Mouse (Mus musculus): ENCODE data around the gene Fance. TPM values are rescaled to one million over a fixed set of nuclear protein-coding genes. Genes with fewer than 3 reads are reported as not detected.

Fance gene
- polyA plus RNA-seq, 1 experiment from 2014 or later = 18.5 TPM

DNA sequence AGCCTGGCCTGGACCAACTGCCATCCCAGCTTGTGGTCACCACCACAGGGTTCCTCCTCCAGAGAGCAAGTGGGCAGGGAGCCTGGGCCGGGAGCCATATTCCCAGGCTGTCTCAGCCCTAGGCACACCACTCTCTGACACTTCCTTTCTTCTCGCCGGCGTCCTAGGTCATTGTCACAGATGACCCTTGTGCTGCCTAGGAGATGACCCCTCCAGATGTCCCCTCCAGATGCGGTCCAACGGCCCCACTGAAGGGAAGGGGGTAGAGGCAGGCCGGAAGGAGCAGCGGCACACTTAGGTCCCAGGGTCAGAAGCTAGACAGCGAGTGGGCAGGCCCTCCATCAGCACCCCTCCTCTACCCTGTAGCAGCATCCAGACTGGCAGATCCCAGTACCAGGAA lies 13.0 kb upstream of the Fance start:
- 24% methylated on average over 9 of the region's 9 CpGs for WGBS
- ATAC-seq (ENCODE audit: low FRiP score) (no peak), DNase-seq (ENCODE audit: low spot score, missing footprints) (no peak)
- Histone ChIP-seq H3K9ac (ENCODE audit: low read length) (peak overlapping the region; percentile 9; the same call in 1 of the 2 replicates), H3K9me3 (ENCODE audit: control insufficient read depth, low read length) (no peaks in the 10 kb centered on the region), H3K4me3 (ENCODE audit: low read depth, low read length) (no peak overlapping the region), H3K27ac (ENCODE audit: low read depth, low read length) (no peak overlapping the region; the same call in 1 of the 2 replicates), H3K27me3 (ENCODE audit: control insufficient read depth, insufficient read depth, low read length) (no peaks in the 10 kb centered on the region), H3K4me2 (no peak overlapping the region), H3K36me3 (ENCODE audit: control insufficient read depth, insufficient read depth, low read length) (no peaks in the 10 kb centered on the region), H3K4me1 (ENCODE audit: control insufficient read depth, insufficient read depth, low read length) (peaks cover 10% of the 10 kb centered on the region)

- no peak overlapping the region for H3K4me2 ChIP-seq
- no peak overlapping the region for H3K4me3 ChIP-seq (ENCODE audit: low read depth, low read length)
- no peaks in the 10 kb centered on the region for H3K27me3 ChIP-seq (ENCODE audit: control insufficient read depth, insufficient read depth, low read length)
- 63% methylated on average over 3 of the region's 3 CpGs for WGBS
- H3K4me1 ChIP-seq (ENCODE audit: control insufficient read depth, insufficient read depth, low read length) = peaks cover 10% of the 10 kb centered on the region
- no peak for DNase-seq (ENCODE audit: low spot score, missing footprints)
- no peak overlapping the region for H3K27ac ChIP-seq (ENCODE audit: low read depth, low read length)
- no peaks in the 10 kb centered on the region for H3K9me3 ChIP-seq (ENCODE audit: control insufficient read depth, low read length)
- no peak for ATAC-seq (ENCODE audit: low FRiP score)
- H3K9ac ChIP-seq (ENCODE audit: low read length) = peak overlapping the region; percentile 1; the same call in 1 of the 2 replicates
- no peaks in the 10 kb centered on the region for H3K36me3 ChIP-seq (ENCODE audit: control insufficient read depth, insufficient read depth, low read length)
Observed at GRCm38 (mm10) chr17:28300850-28301249, 12.5 kb upstream of the Fance start.

- Histone ChIP-seq H3K9ac (ENCODE audit: low read length) (no peak overlapping the region), H3K4me1 (ENCODE audit: control insufficient read depth, insufficient read depth, low read length) (peaks cover 8% of the 10 kb centered on the region), H3K27me3 (ENCODE audit: control insufficient read depth, insufficient read depth, low read length) (no peaks in the 10 kb centered on the region), H3K27ac (ENCODE audit: low read depth, low read length) (no peak overlapping the region), H3K36me3 (ENCODE audit: control insufficient read depth, insufficient read depth, low read length) (no peaks in the 10 kb centered on the region), H3K9me3 (ENCODE audit: control insufficient read depth, low read length) (no peaks in the 10 kb centered on the region), H3K4me3 (ENCODE audit: low read depth, low read length) (no peak overlapping the region), H3K4me2 (no peak overlapping the region)
- ATAC-seq (ENCODE audit: low FRiP score) (no peak), DNase-seq (ENCODE audit: low spot score, missing footprints) (no peak)
- WGBS = 54% methylated on average over 10 of the region's 10 CpGs
Observed at GRCm38 (mm10) chr17:28305172-28305571, 8.1 kb upstream of the Fance start.

DNA sequence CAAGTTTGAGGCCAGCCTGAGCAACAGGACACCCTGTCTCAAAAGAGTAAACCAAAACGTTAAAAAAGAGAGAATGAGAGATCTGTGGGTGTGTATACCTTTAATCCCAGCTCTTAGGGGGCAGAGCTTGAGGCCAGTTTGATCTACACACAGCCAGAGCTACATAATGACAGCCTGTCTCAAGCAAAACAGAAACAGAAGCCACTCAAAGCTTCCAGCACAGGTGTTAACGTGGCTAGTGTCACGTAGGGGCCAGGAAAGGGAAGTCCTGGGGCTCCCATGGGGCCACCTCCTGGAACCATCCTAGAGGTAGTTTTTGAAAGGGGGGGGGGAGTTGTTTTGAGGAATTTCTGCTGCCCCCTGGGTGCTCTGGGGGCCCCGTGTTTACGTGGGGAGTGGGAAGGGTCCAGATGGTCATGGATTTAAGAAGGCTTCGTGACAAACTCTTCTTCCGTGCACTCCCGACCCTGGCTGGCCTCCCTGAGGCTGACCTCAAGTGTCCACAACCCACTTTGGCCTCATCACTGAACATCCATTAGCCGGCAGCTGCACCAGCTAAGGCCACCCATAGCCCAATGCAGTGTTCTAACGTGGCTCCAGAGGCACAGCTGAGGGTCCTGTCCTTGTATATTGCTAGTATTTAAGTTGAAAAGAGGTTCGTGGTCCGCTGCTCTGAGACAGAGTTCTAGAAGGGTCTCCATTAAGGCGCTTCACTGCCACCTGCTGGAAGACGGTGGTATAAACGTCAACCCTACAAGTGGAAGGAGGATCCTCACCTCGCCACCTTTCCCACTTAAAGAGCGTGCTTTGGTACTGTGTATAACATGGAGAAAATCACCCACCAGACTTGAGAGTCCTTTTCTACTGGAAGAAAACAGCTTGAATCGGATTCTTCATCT lies 4.8 kb upstream of the Fance start:
- Histone ChIP-seq H3K9ac (ENCODE audit: low read length) (peak overlapping the region; percentile 16; the same call in 1 of the 2 replicates), H3K4me3 (ENCODE audit: low read depth, low read length) (no peak overlapping the region), H3K9me3 (ENCODE audit: control insufficient read depth, low read length) (no peaks in the 10 kb centered on the region), H3K27me3 (ENCODE audit: control insufficient read depth, insufficient read depth, low read length) (no peaks in the 10 kb centered on the region), H3K4me1 (ENCODE audit: control insufficient read depth, insufficient read depth, low read length) (peaks cover 4% of the 10 kb centered on the region; the same call in 1 of the 2 replicates), H3K36me3 (ENCODE audit: control insufficient read depth, insufficient read depth, low read length) (no peaks in the 10 kb centered on the region), H3K27ac (ENCODE audit: low read depth, low read length) (no peak overlapping the region), H3K4me2 (no peak overlapping the region)
- 16% methylated on average over 18 of the region's 18 CpGs for WGBS
- DNase-seq (ENCODE audit: low spot score, missing footprints) (peak; percentile 98), ATAC-seq (ENCODE audit: low FRiP score) (no peak)

GRCm38 (mm10) chr17:28310831-28311230 lies 2.5 kb upstream of the Fance start:
- ATAC-seq (ENCODE audit: low FRiP score) (no peak), DNase-seq (ENCODE audit: low spot score, missing footprints) (no peak)
- Histone ChIP-seq H3K9ac (ENCODE audit: low read length) (no peak overlapping the region), H3K27ac (ENCODE audit: low read depth, low read length) (no peak overlapping the region), H3K9me3 (ENCODE audit: control insufficient read depth, low read length) (no peaks in the 10 kb centered on the region), H3K36me3 (ENCODE audit: control insufficient read depth, insufficient read depth, low read length) (no peaks in the 10 kb centered on the region), H3K27me3 (ENCODE audit: control insufficient read depth, insufficient read depth, low read length) (no peaks in the 10 kb centered on the region), H3K4me3 (ENCODE audit: low read depth, low read length) (no peak overlapping the region), H3K4me2 (no peak overlapping the region), H3K4me1 (ENCODE audit: control insufficient read depth, insufficient read depth, low read length) (peaks cover 14% of the 10 kb centered on the region)
- 76% methylated on average over 3 of the region's 3 CpGs for WGBS

- no peaks in the 10 kb centered on the region for H3K9me3 ChIP-seq (ENCODE audit: control insufficient read depth, low read length)
- 76% methylated on average over 5 of the region's 5 CpGs for WGBS
- H3K4me2 ChIP-seq = no peak overlapping the region
- peaks cover 14% of the 10 kb centered on the region for H3K4me1 ChIP-seq (ENCODE audit: control insufficient read depth, insufficient read depth, low read length)
- H3K36me3 ChIP-seq (ENCODE audit: control insufficient read depth, insufficient read depth, low read length) = no peaks in the 10 kb centered on the region; the same call in 1 of the 2 replicates
- no peak overlapping the region for H3K9ac ChIP-seq (ENCODE audit: low read length)
- ATAC-seq (ENCODE audit: low FRiP score) = no peak
- DNase-seq (ENCODE audit: low spot score, missing footprints) = no peak
- H3K4me3 ChIP-seq (ENCODE audit: low read depth, low read length) = no peak overlapping the region
- H3K27me3 ChIP-seq (ENCODE audit: control insufficient read depth, insufficient read depth, low read length) = no peaks in the 10 kb centered on the region
- H3K27ac ChIP-seq (ENCODE audit: low read depth, low read length) = no peak overlapping the region
Observed at GRCm38 (mm10) chr17:28311366-28312132, 1.8 kb upstream of the Fance start.

GRCm38 (mm10) chr17:28312232-28313211 lies 797 bp upstream of the Fance start:
- ATAC-seq (ENCODE audit: low FRiP score) = peak; percentile 10; the same call in 1 of the 2 replicates
- DNase-seq (ENCODE audit: low spot score, missing footprints) = no peak
- Histone ChIP-seq H3K27me3 (ENCODE audit: control insufficient read depth, insufficient read depth, low read length) (no peaks in the 10 kb centered on the region), H3K36me3 (ENCODE audit: control insufficient read depth, insufficient read depth, low read length) (no peaks in the 10 kb centered on the region; the same call in 1 of the 2 replicates), H3K27ac (ENCODE audit: low read depth, low read length) (no peak overlapping the region), H3K4me2 (peak overlapping the region; percentile 89), H3K4me1 (ENCODE audit: control insufficient read depth, insufficient read depth, low read length) (peaks cover 14% of the 10 kb centered on the region), H3K4me3 (ENCODE audit: low read depth, low read length) (peak overlapping the region; percentile 84), H3K9me3 (ENCODE audit: control insufficient read depth, low read length) (no peaks in the 10 kb centered on the region), H3K9ac (ENCODE audit: low read length) (peak overlapping the region; percentile 24; the same call in 1 of the 2 replicates)
- 29% methylated on average over 17 of the region's 17 CpGs for WGBS

DNA sequence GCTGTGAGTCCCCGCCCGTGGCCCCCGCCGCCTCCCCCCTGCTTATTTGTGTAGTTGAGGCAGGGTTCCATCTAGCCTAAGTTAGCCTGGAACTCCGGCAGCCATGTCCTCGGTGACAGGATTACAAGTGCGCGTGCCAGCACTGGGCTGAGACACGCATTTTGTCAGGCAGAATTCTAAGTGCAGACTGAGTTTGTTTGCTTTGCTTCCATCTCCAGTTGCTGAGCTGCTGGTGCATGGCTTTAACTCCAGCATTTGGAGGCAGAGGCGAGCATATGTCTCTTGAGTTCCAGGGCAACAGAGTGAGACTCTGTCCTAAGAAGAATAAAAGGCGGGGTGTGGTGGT lies 534 bp downstream of the Fance start:
- ATAC-seq (ENCODE audit: low FRiP score) = no peak
- Histone ChIP-seq H3K27ac (ENCODE audit: low read depth, low read length) (peak overlapping the region; percentile 69), H3K9me3 (ENCODE audit: control insufficient read depth, low read length) (no peaks in the 10 kb centered on the region), H3K36me3 (ENCODE audit: control insufficient read depth, insufficient read depth, low read length) (peaks cover 5% of the 10 kb centered on the region; the same call in 1 of the 2 replicates), H3K9ac (ENCODE audit: low read length) (peak overlapping the region; percentile 91), H3K4me3 (ENCODE audit: low read depth, low read length) (peak overlapping the region; percentile 84), H3K4me1 (ENCODE audit: control insufficient read depth, insufficient read depth, low read length) (peaks cover 10% of the 10 kb centered on the region), H3K27me3 (ENCODE audit: control insufficient read depth, insufficient read depth, low read length) (no peaks in the 10 kb centered on the region), H3K4me2 (peak overlapping the region; percentile 89)
- under 1% methylated on average over 11 of the region's 11 CpGs for WGBS
- DNase-seq (ENCODE audit: low spot score, missing footprints) = no peak

All from midbrain, embryonic 11.5 days (tissue).